Mouse (Mus musculus): ENCODE measurements around the gene Ptbp1. TPM values are rescaled to one million over a fixed set of nuclear protein-coding genes. Genes with fewer than 3 reads are reported as not detected.

The Ptbp1 gene
- polyA plus RNA-seq (2014; fragmentation: Nextera tagmentation; extraction: Ambion mirVana) = 141 and 152 TPM in 2 replicates

GRCm38 (mm10) chr10:79853860-79854795 is at the start of gene Ptbp1:
Ptbp1 (plus strand) TSS chr10:79854427.
- no peaks in the 10 kb centered on the region for H3K27me3 ChIP-seq (ENCODE audit: control insufficient read depth, insufficient read depth, low read length)
- peak within 1 kb of the TSS; percentile 100 for H3K4me3 ChIP-seq (ENCODE audit: low read depth, low read length)
- DNase-seq (ENCODE audit: low spot score) (peak; percentile 100), ATAC-seq (ENCODE audit: low FRiP score) (peak; percentile 93)
- peaks cover 38% of the 10 kb centered on the region for H3K4me1 ChIP-seq (replicated peaks; ENCODE audit: control insufficient read depth, insufficient read depth, low read length)
- H3K4me2 ChIP-seq (replicated peaks; ENCODE audit: low read depth, low read length) = peak within 1 kb of the TSS; percentile 99
- WGBS = under 1% methylated on average over 73 of the region's 75 CpGs
- H3K9me3 ChIP-seq (ENCODE audit: control insufficient read depth, low read length) = no peaks in the 10 kb centered on the region
- H3K27ac ChIP-seq (ENCODE audit: low read depth, low read length) = peak within 1 kb of the TSS; percentile 100
- peaks cover 2% of the 10 kb centered on the region; the same call in 1 of the 2 replicates for H3K36me3 ChIP-seq (ENCODE audit: control insufficient read depth, insufficient read depth, low read length)
- peak within 1 kb of the TSS; percentile 96 for H3K9ac ChIP-seq (ENCODE audit: low read depth, low read length)

- Histone ChIP-seq H3K4me2 (replicated peaks; ENCODE audit: low read depth, low read length) (no peak overlapping the region), H3K9ac (ENCODE audit: low read depth, low read length) (0 out of 2 replicates have a peak overlapping the region, but pooled peaks have one; percentile 31), H3K4me3 (ENCODE audit: low read depth, low read length) (no peak overlapping the region), H3K27ac (ENCODE audit: low read depth, low read length) (no peak overlapping the region), H3K9me3 (ENCODE audit: control insufficient read depth, low read length) (no peaks in the 10 kb centered on the region), H3K27me3 (ENCODE audit: control insufficient read depth, insufficient read depth, low read length) (no peaks in the 10 kb centered on the region), H3K4me1 (replicated peaks; ENCODE audit: control insufficient read depth, insufficient read depth, low read length) (peaks cover 33% of the 10 kb centered on the region), H3K36me3 (ENCODE audit: control insufficient read depth, insufficient read depth, low read length) (no peaks in the 10 kb centered on the region)
- 70% methylated on average over 11 of the region's 11 CpGs for WGBS
- DNase-seq (ENCODE audit: low spot score) = no peak
- ATAC-seq (ENCODE audit: low FRiP score) = no peak
Measured at GRCm38 (mm10) chr10:79805636-79806035, 48.6 kb upstream of the Ptbp1 start.

GRCm38 (mm10) chr10:79806331-79806730 is 47.9 kb upstream of the Ptbp1 start:
- Histone ChIP-seq H3K27me3 (ENCODE audit: control insufficient read depth, insufficient read depth, low read length) (no peaks in the 10 kb centered on the region), H3K27ac (ENCODE audit: low read depth, low read length) (no peak overlapping the region), H3K36me3 (ENCODE audit: control insufficient read depth, insufficient read depth, low read length) (0 out of 2 replicates have a peak, but pooled peaks cover 4% of the 10 kb centered on the region), H3K4me3 (ENCODE audit: low read depth, low read length) (no peak overlapping the region), H3K4me1 (replicated peaks; ENCODE audit: control insufficient read depth, insufficient read depth, low read length) (peaks cover 31% of the 10 kb centered on the region), H3K9ac (ENCODE audit: low read depth, low read length) (no peak overlapping the region), H3K9me3 (ENCODE audit: control insufficient read depth, low read length) (no peaks in the 10 kb centered on the region), H3K4me2 (replicated peaks; ENCODE audit: low read depth, low read length) (no peak overlapping the region)
- 91% methylated on average over 9 of the region's 9 CpGs for WGBS
- DNase-seq (ENCODE audit: low spot score) (no peak), ATAC-seq (ENCODE audit: low FRiP score) (no peak)

- DNase-seq (ENCODE audit: low spot score) = no peak
- no peaks in the 10 kb centered on the region for H3K27me3 ChIP-seq (ENCODE audit: control insufficient read depth, insufficient read depth, low read length)
- no peaks in the 10 kb centered on the region for H3K9me3 ChIP-seq (ENCODE audit: control insufficient read depth, low read length)
- no peak overlapping the region for H3K9ac ChIP-seq (ENCODE audit: low read depth, low read length)
- no peak for ATAC-seq (ENCODE audit: low FRiP score)
- no peak overlapping the region for H3K4me2 ChIP-seq (replicated peaks; ENCODE audit: low read depth, low read length)
- no peak overlapping the region for H3K27ac ChIP-seq (ENCODE audit: low read depth, low read length)
- WGBS = 78% methylated on average over 10 of the region's 10 CpGs
- H3K36me3 ChIP-seq (ENCODE audit: control insufficient read depth, insufficient read depth, low read length) = 0 out of 2 replicates have a peak, but pooled peaks cover 4% of the 10 kb centered on the region
- no peak overlapping the region for H3K4me3 ChIP-seq (ENCODE audit: low read depth, low read length)
- H3K4me1 ChIP-seq (replicated peaks; ENCODE audit: control insufficient read depth, insufficient read depth, low read length) = peaks cover 28% of the 10 kb centered on the region
Measured at GRCm38 (mm10) chr10:79806972-79807371, 47.3 kb upstream of the Ptbp1 start.

- no peaks in the 10 kb centered on the region for H3K9me3 ChIP-seq (ENCODE audit: control insufficient read depth, low read length)
- no peaks in the 10 kb centered on the region for H3K27me3 ChIP-seq (ENCODE audit: control insufficient read depth, insufficient read depth, low read length)
- ATAC-seq (ENCODE audit: low FRiP score) (no peak), DNase-seq (ENCODE audit: low spot score) (no peak)
- H3K36me3 ChIP-seq (ENCODE audit: control insufficient read depth, insufficient read depth, low read length) = 0 out of 2 replicates have a peak, but pooled peaks cover 4% of the 10 kb centered on the region
- no peak overlapping the region for H3K4me2 ChIP-seq (replicated peaks; ENCODE audit: low read depth, low read length)
- H3K27ac ChIP-seq (ENCODE audit: low read depth, low read length) = peak overlapping the region; percentile 76
- no peak overlapping the region for H3K9ac ChIP-seq (ENCODE audit: low read depth, low read length)
- peaks cover 20% of the 10 kb centered on the region for H3K4me1 ChIP-seq (replicated peaks; ENCODE audit: control insufficient read depth, insufficient read depth, low read length)
- WGBS = 57% methylated on average over 11 of the region's 11 CpGs
- no peak overlapping the region for H3K4me3 ChIP-seq (ENCODE audit: low read depth, low read length)
Measured at GRCm38 (mm10) chr10:79807826-79808225, 46.4 kb upstream of the Ptbp1 start.

- Histone ChIP-seq H3K4me3 (ENCODE audit: low read depth, low read length) (no peak overlapping the region), H3K27me3 (ENCODE audit: control insufficient read depth, insufficient read depth, low read length) (no peaks in the 10 kb centered on the region), H3K9me3 (ENCODE audit: control insufficient read depth, low read length) (no peaks in the 10 kb centered on the region), H3K36me3 (ENCODE audit: control insufficient read depth, insufficient read depth, low read length) (0 out of 2 replicates have a peak, but pooled peaks cover 4% of the 10 kb centered on the region), H3K27ac (ENCODE audit: low read depth, low read length) (no peak overlapping the region), H3K4me2 (replicated peaks; ENCODE audit: low read depth, low read length) (no peak overlapping the region), H3K4me1 (replicated peaks; ENCODE audit: control insufficient read depth, insufficient read depth, low read length) (peaks cover 15% of the 10 kb centered on the region), H3K9ac (ENCODE audit: low read depth, low read length) (no peak overlapping the region)
- no peak for ATAC-seq (ENCODE audit: low FRiP score)
- WGBS = 93% methylated on average over 11 of the region's 11 CpGs
- DNase-seq (ENCODE audit: low spot score) = no peak
Measured at GRCm38 (mm10) chr10:79808728-79809127, 45.5 kb upstream of the Ptbp1 start.

GRCm38 (mm10) chr10:79811736-79812637 is 42.2 kb upstream of the Ptbp1 start:
- H3K27me3 ChIP-seq (ENCODE audit: control insufficient read depth, insufficient read depth, low read length) = no peaks in the 10 kb centered on the region
- no peak overlapping the region for H3K4me3 ChIP-seq (ENCODE audit: low read depth, low read length)
- no peak overlapping the region for H3K4me2 ChIP-seq (replicated peaks; ENCODE audit: low read depth, low read length)
- peaks cover 4% of the 10 kb centered on the region; the same call in 1 of the 2 replicates for H3K36me3 ChIP-seq (ENCODE audit: control insufficient read depth, insufficient read depth, low read length)
- no peak overlapping the region for H3K9ac ChIP-seq (ENCODE audit: low read depth, low read length)
- WGBS = 34% methylated on average over 15 of the region's 15 CpGs
- H3K9me3 ChIP-seq (ENCODE audit: control insufficient read depth, low read length) = no peaks in the 10 kb centered on the region
- peak overlapping the region; percentile 40; the same call in 1 of the 2 replicates for H3K27ac ChIP-seq (ENCODE audit: low read depth, low read length)
- ATAC-seq (ENCODE audit: low FRiP score) (peak; percentile 63), DNase-seq (ENCODE audit: low spot score) (peak; percentile 89)
- H3K4me1 ChIP-seq (replicated peaks; ENCODE audit: control insufficient read depth, insufficient read depth, low read length) = no peaks in the 10 kb centered on the region

- 85% methylated on average over 5 of the region's 5 CpGs for WGBS
- Histone ChIP-seq H3K4me2 (replicated peaks; ENCODE audit: low read depth, low read length) (no peak overlapping the region), H3K4me1 (replicated peaks; ENCODE audit: control insufficient read depth, insufficient read depth, low read length) (no peaks in the 10 kb centered on the region), H3K9me3 (ENCODE audit: control insufficient read depth, low read length) (no peaks in the 10 kb centered on the region), H3K27ac (ENCODE audit: low read depth, low read length) (no peak overlapping the region), H3K27me3 (ENCODE audit: control insufficient read depth, insufficient read depth, low read length) (no peaks in the 10 kb centered on the region), H3K4me3 (ENCODE audit: low read depth, low read length) (no peak overlapping the region), H3K36me3 (ENCODE audit: control insufficient read depth, insufficient read depth, low read length) (peaks cover 8% of the 10 kb centered on the region), H3K9ac (ENCODE audit: low read depth, low read length) (no peak overlapping the region)
- ATAC-seq (ENCODE audit: low FRiP score) (no peak), DNase-seq (ENCODE audit: low spot score) (no peak)
Measured at GRCm38 (mm10) chr10:79814271-79814842, 39.9 kb upstream of the Ptbp1 start.
